Mouse (Mus musculus) CH12.LX (cell line): ENCODE results near the gene Smtn. TPM values are rescaled to one million over a fixed set of nuclear protein-coding genes. Genes with fewer than 3 reads are reported as not detected.

Source experiments
- DNase-seq: peaks from one replicate; pipeline ENCODE4 v3.0.0-alpha.2; 2013; ENCODE audit errors: extremely low read depth
- H3K27ac ChIP-seq: 2 replicates; pipeline ENCODE4 v1.5.1; 2012; ENCODE audit warnings: low read depth, mild to moderate bottlenecking, control low read depth, moderate library complexity; ENCODE audit not compliant: insufficient read depth
- H3K27me3 ChIP-seq: replicated peaks from 2 replicates; pipeline ENCODE3; 2012; ENCODE audit warnings: inconsistent platforms
- H3K36me3 ChIP-seq, 2 experiments: replicated peaks in 1 of 2; 2 replicates each; pipeline versions ENCODE3 to v1.6.1; 2012; ENCODE audit warnings: inconsistent platforms in 1 of 2, low read length in 1 of 2, mild to moderate bottlenecking in 1 of 2, mixed read lengths in 1 of 2, moderate library complexity in 1 of 2; ENCODE audit not compliant: control insufficient read depth in 1 of 2, insufficient read depth in 1 of 2
- H3K4me1 ChIP-seq, 2 experiments: 2 replicates each; pipeline ENCODE4 v1.6.1; 2012; ENCODE audit warnings: inconsistent platforms in 1 of 2, moderate library complexity in 1 of 2; ENCODE audit not compliant: insufficient read depth in 2 of 2, control insufficient read depth in 1 of 2
- H3K4me2 ChIP-seq: 2 replicates; pipeline ENCODE4 v1.6.1; 2012; ENCODE audit warnings: low read depth, mild to moderate bottlenecking, control low read depth; ENCODE audit not compliant: poor library complexity, insufficient read depth, severe bottlenecking
- H3K4me3 ChIP-seq, 3 experiments: fragments of 150-350 bp in 1 of 3; sonication (generic) in 1 of 3; replicated peaks in 1 of 3; 2 replicates each; pipeline versions ENCODE3 to v1.5.1; 2011 to 2012; ENCODE audit warnings: low read depth in 2 of 3, low read length in 2 of 3, mild to moderate bottlenecking in 2 of 3, moderate library complexity in 2 of 3, control low read depth in 1 of 3, improper control_type of control experiment in 1 of 3, inconsistent platforms in 1 of 3, mixed read lengths in 1 of 3; ENCODE audit not compliant: poor library complexity in 1 of 3
- H3K79me2 ChIP-seq: replicated peaks from 2 replicates; pipeline ENCODE4 v1.6.1; 2012; ENCODE audit warnings: mild to moderate bottlenecking, moderate library complexity; ENCODE audit not compliant: control insufficient read depth, poor library complexity, insufficient read depth, severe bottlenecking; ENCODE audit errors: extremely low read depth
- H3K9ac ChIP-seq: 2 replicates; pipeline ENCODE4 v1.6.1; 2012; ENCODE audit warnings: low read depth, mild to moderate bottlenecking, control low read depth, moderate library complexity; ENCODE audit not compliant: insufficient read depth
- H3K9me3 ChIP-seq: replicated peaks from 2 replicates; pipeline ENCODE3; 2012; ENCODE audit warnings: low read length, inconsistent platforms, mixed read lengths
- CHD1 ChIP-seq: IDR thresholded peaks from 2 replicates; pipeline ENCODE4 v1.6.1; 2012; ENCODE audit warnings: low read depth, low read length, improper control_type of control experiment, inconsistent platforms
- CHD2 ChIP-seq: IDR thresholded peaks from 2 replicates; pipeline ENCODE4 v1.6.1; 2011; ENCODE audit warnings: low read length, improper control_type of control experiment
- CTCF ChIP-seq, 2 experiments: IDR thresholded peaks in 1 of 2; conservative IDR thresholded peaks in 1 of 2; 2 replicates each; pipeline ENCODE4 v1.5.1; 2011 to 2012; ENCODE audit warnings: low read depth in 2 of 2, low read length in 2 of 2, improper control_type of control experiment in 1 of 2, inconsistent platforms in 1 of 2, mild to moderate bottlenecking in 1 of 2, moderate library complexity in 1 of 2
- E2F4 ChIP-seq: IDR thresholded peaks from 2 replicates; pipeline ENCODE4 v1.6.1; 2011; ENCODE audit warnings: low read depth, low read length, improper control_type of control experiment; ENCODE audit not compliant: insufficient replicate concordance
- ELF1 ChIP-seq: IDR thresholded peaks from 2 replicates; pipeline ENCODE4 v1.6.1; 2014; ENCODE audit warnings: low read depth, mild to moderate bottlenecking, inconsistent platforms, low read length, improper control_type of control experiment
- EP300 ChIP-seq: IDR thresholded peaks from 2 replicates; pipeline ENCODE4 v1.6.1; 2011; ENCODE audit warnings: low read length, improper control_type of control experiment
- GABPA ChIP-seq: IDR thresholded peaks from 2 replicates; pipeline ENCODE4 v1.6.1; 2012; ENCODE audit warnings: low read depth, low read length, improper control_type of control experiment, inconsistent platforms; ENCODE audit not compliant: insufficient replicate concordance
- HCFC1 ChIP-seq: IDR thresholded peaks from 2 replicates; pipeline ENCODE4 v1.6.1; 2012; ENCODE audit warnings: low read depth, mild to moderate bottlenecking, inconsistent platforms, low read length, improper control_type of control experiment
- IRF4 ChIP-seq: IDR thresholded peaks from 2 replicates; pipeline ENCODE4 v1.6.1; 2014; ENCODE audit warnings: low read depth, mild to moderate bottlenecking, inconsistent platforms, low read length, improper control_type of control experiment
- JUN ChIP-seq: IDR thresholded peaks from 2 replicates; pipeline ENCODE4 v1.6.1; 2011; ENCODE audit warnings: low read depth, mild to moderate bottlenecking, low read length, improper control_type of control experiment, moderate library complexity; ENCODE audit not compliant: insufficient read depth
- JUND ChIP-seq: conservative IDR thresholded peaks from 2 replicates; pipeline ENCODE4 v1.6.1; 2011; ENCODE audit warnings: low read depth, low read length, improper control_type of control experiment
- MAX ChIP-seq: IDR thresholded peaks from 2 replicates; pipeline ENCODE4 v1.6.1; 2011; ENCODE audit warnings: low read length, improper control_type of control experiment
- MAZ ChIP-seq: IDR thresholded peaks from 2 replicates; pipeline ENCODE4 v1.6.1; 2012; ENCODE audit warnings: low read depth, mild to moderate bottlenecking, inconsistent platforms, low read length, improper control_type of control experiment, moderate library complexity
- MEF2A ChIP-seq: IDR thresholded peaks from 2 replicates; pipeline ENCODE4 v1.6.1; 2014; ENCODE audit warnings: low read depth, mild to moderate bottlenecking, inconsistent platforms, low read length, improper control_type of control experiment, borderline replicate concordance
- MXI1 ChIP-seq: IDR thresholded peaks from 2 replicates; pipeline ENCODE4 v1.6.1; 2011; ENCODE audit warnings: mild to moderate bottlenecking, low read depth, low read length, improper control_type of control experiment
- MYC ChIP-seq: IDR thresholded peaks from 2 replicates; pipeline ENCODE4 v1.6.1; 2011; ENCODE audit warnings: low read depth, mild to moderate bottlenecking, improper control_type of control experiment, low read length
- NELFE ChIP-seq: IDR thresholded peaks from 2 replicates; pipeline ENCODE4 v1.6.1; 2011; ENCODE audit warnings: low read depth, low read length, improper control_type of control experiment
- NRF1 ChIP-seq: IDR thresholded peaks from 2 replicates; pipeline ENCODE4 v1.6.1; 2014; ENCODE audit warnings: low read depth, mild to moderate bottlenecking, inconsistent platforms, low read length, improper control_type of control experiment, moderate library complexity
- POLR2AphosphoS2 ChIP-seq: IDR thresholded peaks from 2 replicates; pipeline ENCODE4 v1.6.1; 2011; ENCODE audit warnings: low read depth, low read length, improper control_type of control experiment
- RCOR1 ChIP-seq: conservative IDR thresholded peaks from 2 replicates; pipeline ENCODE4 v1.6.1; 2012; ENCODE audit warnings: low read depth, mild to moderate bottlenecking, inconsistent platforms, low read length, improper control_type of control experiment
- SIN3A ChIP-seq: IDR thresholded peaks from 2 replicates; pipeline ENCODE4 v1.6.1; 2012; ENCODE audit warnings: low read length, improper control_type of control experiment, inconsistent platforms
- TBP ChIP-seq: conservative IDR thresholded peaks from 2 replicates; pipeline ENCODE4 v1.6.1; 2011; ENCODE audit warnings: low read depth, low read length, improper control_type of control experiment
- TCF12 ChIP-seq: IDR thresholded peaks from 2 replicates; pipeline ENCODE4 v1.6.1; 2014; ENCODE audit warnings: low read depth, mild to moderate bottlenecking, inconsistent platforms, low read length, improper control_type of control experiment
- ZKSCAN1 ChIP-seq: IDR thresholded peaks from 2 replicates; pipeline ENCODE4 v1.6.1; 2012; ENCODE audit warnings: low read depth, inconsistent platforms, low read length, improper control_type of control experiment, borderline replicate concordance
- ZMIZ1 ChIP-seq: IDR thresholded peaks from 2 replicates; pipeline ENCODE4 v1.6.1; 2012; ENCODE audit warnings: low read depth, mild to moderate bottlenecking, inconsistent platforms, low read length, improper control_type of control experiment
- dilution Hi-C: fragments of 300-500 bp; cut with MboI; formaldehyde crosslinking; loops from 2 replicates; pipeline ENCODE4 v1.14.3; 2020; ENCODE audit warnings: low sequenced_read_pairs; ENCODE audit not compliant: extremely low pct_unique_long_range_greater_than_20kb, extremely low pct_ligation_motif_present
- in situ Hi-C: fragments of 300-500 bp; cut with MboI; formaldehyde crosslinking; loops from 3 replicates; pipeline ENCODE4 v1.14.3; 2019; ENCODE audit warnings: low sequenced_read_pairs, low pct_ligation_motif_present, low pct_unique_long_range_greater_than_20kb, mixed read lengths
- polyA plus RNA-seq: library from polyadenylated mRNA; unstranded; fragments of >175 nt; gene quantifications from 2 replicates; pipeline ENCODE4 v1.2.1, GENCODE M21; 2012; ENCODE audit warnings: low read depth; ENCODE audit not compliant: insufficient read length
- total RNA-seq, 2 experiments: library from RNA; depleted of rRNA; stranded (reverse); fragments of 300-350 nt in 1 of 2; fragments of >200 nt in 1 of 2; gene quantifications; 2 replicates each; pipeline ENCODE4 v1.2.3; 2012 to 2014

Gene Smtn
- total and polyA plus RNA-seq, 3 experiments, result 0.58 to 5.3 (median 3.1) TPM

DNA sequence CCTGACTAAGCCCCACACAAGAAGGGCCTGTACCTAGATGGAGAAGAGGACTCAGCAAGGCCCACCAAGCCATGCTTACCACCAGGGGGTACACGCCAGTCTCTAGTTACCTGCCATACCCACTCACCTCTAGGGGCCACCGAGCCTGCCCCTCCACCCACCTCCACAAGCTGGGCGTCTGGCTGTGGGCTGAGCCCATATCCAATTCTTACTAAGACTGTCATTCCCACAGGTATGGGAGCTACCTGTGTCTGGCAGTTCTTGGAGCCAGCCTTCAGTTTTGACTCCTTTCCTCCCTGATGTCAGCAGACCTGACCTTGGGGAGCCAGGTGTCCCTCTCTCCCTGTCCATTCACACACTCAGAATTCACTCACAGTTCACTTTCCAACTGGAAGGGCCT is 2.7 kb downstream of the Smtn start:
- in situ Hi-C loops, result loop anchor here (25.0 kb wide), 1 partner anchor 375 kb away; the partner anchor contains the start of gene Slc35e4
- DNase-seq, result no peak

DNA sequence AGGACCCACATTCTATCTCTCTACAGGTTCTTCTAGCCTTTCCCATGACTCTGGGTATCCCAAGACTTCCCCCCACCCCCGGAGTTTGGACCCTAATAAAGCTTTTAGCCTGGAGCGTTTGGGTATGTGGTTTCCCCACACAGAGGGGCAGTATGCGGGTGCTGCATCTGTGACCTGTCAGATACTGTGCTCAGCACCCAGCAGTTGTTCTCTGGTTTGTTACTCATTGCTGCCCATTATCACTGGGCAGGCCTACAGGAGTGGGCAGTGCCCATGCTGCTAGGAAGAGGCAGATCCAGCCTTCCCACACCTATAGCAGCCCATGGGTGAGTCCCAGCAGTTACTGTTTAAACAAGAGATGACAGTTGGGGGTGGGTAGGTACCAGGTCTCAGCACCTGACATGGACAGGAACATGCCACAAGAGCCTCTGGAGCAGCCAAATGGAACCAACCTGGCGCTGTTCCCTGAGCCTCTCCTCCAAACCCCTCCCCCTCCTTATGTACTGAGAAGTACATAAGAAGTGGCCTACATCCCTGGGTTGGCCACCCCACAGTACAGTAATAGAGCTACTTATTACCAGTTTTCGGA is 3.6 kb downstream of the Smtn start:
- Histone ChIP-seq H3K9me3 (no peaks in the 10 kb centered on the region), H3K36me3 (peaks cover 0 to 11% of the 10 kb centered on the region in 2 experiments), H3K4me2 (no peak overlapping the region), H3K9ac (no peak overlapping the region), H3K4me3 (no peak overlapping the region), H3K4me1 (peaks cover 6 to 51% of the 10 kb centered on the region in 2 experiments), H3K27ac (no peak overlapping the region), H3K27me3 (no peaks in the 10 kb centered on the region), H3K79me2 (no peaks in the 10 kb centered on the region)
- in situ Hi-C loops (loop anchor here (25.0 kb wide), 1 partner anchor 375 kb away; the partner anchor contains the start of gene Slc35e4), dilution Hi-C loops (no loop called here)
- TF ChIP-seq MAX, result no peak
- TF ChIP-seq POLR2AphosphoS2, result no peak
- TF ChIP-seq ZKSCAN1, result no peak
- no peak for TF ChIP-seq IRF4
- TF ChIP-seq TCF12, result no peak
- no peak for TF ChIP-seq CHD1
- no peak for TF ChIP-seq JUND
- TF ChIP-seq SIN3A, result no peak
- TF ChIP-seq NELFE, result no peak
- no peak for TF ChIP-seq TBP
- no peak for TF ChIP-seq EP300
- no peak for TF ChIP-seq CHD2
- no peak for TF ChIP-seq GABPA
- no peak for TF ChIP-seq ELF1
- no peak for TF ChIP-seq MEF2A
- no peak for TF ChIP-seq NRF1
- TF ChIP-seq JUN, result no peak
- no peak for TF ChIP-seq CTCF (conservative IDR thresholded peaks at IDR 0.05 in 1 of 2, IDR thresholded peaks at IDR 0.05 in 1 of 2; ENCODE audit: low read depth in 2 of 2, low read length in 2 of 2)
- no peak for TF ChIP-seq HCFC1
- DNase-seq, result no peak

More for the DNA sequence above, 2.7 kb downstream of the Smtn start:
- Histone ChIP-seq H3K27me3 (no peaks in the 10 kb centered on the region), H3K4me2 (no peak overlapping the region), H3K79me2 (no peaks in the 10 kb centered on the region), H3K4me3 (no peak overlapping the region), H3K9me3 (no peaks in the 10 kb centered on the region), H3K27ac (no peak overlapping the region), H3K9ac (no peak overlapping the region), H3K36me3 (peaks cover 0 to 5% of the 10 kb centered on the region in 2 experiments), H3K4me1 (peaks cover 6 to 48% of the 10 kb centered on the region in 2 experiments)
- dilution Hi-C loops, result no loop called here
- TF ChIP-seq EP300 (no peak), IRF4 (no peak), E2F4 (no peak), MXI1 (no peak), RCOR1 (no peak), ZMIZ1 (no peak), ZKSCAN1 (no peak), MAZ (no peak), CTCF (conservative IDR thresholded peaks at IDR 0.05 in 1 of 2, IDR thresholded peaks at IDR 0.05 in 1 of 2; ENCODE audit: low read depth in 2 of 2, low read length in 2 of 2) (no peak), MYC (no peak), GABPA (no peak), JUN (no peak)
